Mouse (Mus musculus): ENCODE results near the gene Frrs1l. TPM values are rescaled to one million over a fixed set of nuclear protein-coding genes. Genes with fewer than 3 reads are reported as not detected.

Frrs1l gene
- polyA plus RNA-seq, 1 experiment from 2014 or later: 0.55 TPM

Other genes starting within 250 kb of the Frrs1l start
- gene Actl7b, start 248.9 kb downstream of the Frrs1l start, polyA plus RNA-seq (2015; fragmentation: Nextera tagmentation; extraction: Ambion mirVana): not detected in 2 replicates
- gene Actl7a, start 247.0 kb downstream of the Frrs1l start, polyA plus RNA-seq (2015; fragmentation: Nextera tagmentation; extraction: Ambion mirVana): not detected in 2 replicates
- 44.2 and 50.6 TPM in 2 replicates for gene Elp1, start 188.1 kb downstream of the Frrs1l start, polyA plus RNA-seq (2015; fragmentation: Nextera tagmentation; extraction: Ambion mirVana)
- 17.9 and 20.6 TPM in 2 replicates for gene Fam206a, start 188.0 kb downstream of the Frrs1l start, polyA plus RNA-seq (2015; fragmentation: Nextera tagmentation; extraction: Ambion mirVana)
- 38.7 and 39.7 TPM in 2 replicates for gene Ctnnal1, start 125.2 kb downstream of the Frrs1l start, polyA plus RNA-seq (2015; fragmentation: Nextera tagmentation; extraction: Ambion mirVana)
- 9.1 and 9.6 TPM in 2 replicates for gene Tmem245, start 43.0 kb downstream of the Frrs1l start, polyA plus RNA-seq (2015; fragmentation: Nextera tagmentation; extraction: Ambion mirVana)
- 2.0 and 2.5 TPM in 2 replicates for gene Epb41l4b, start 153.0 kb upstream of the Frrs1l start, polyA plus RNA-seq (2015; fragmentation: Nextera tagmentation; extraction: Ambion mirVana)